Mouse (Mus musculus) MEL (cell line): ENCODE results near the gene Osbpl8. TPM values are rescaled to one million over a fixed set of nuclear protein-coding genes. Genes with fewer than 3 reads are reported as not detected.

Experiments used
- DNase-seq: peaks from one replicate; pipeline ENCODE4 v3.0.0; 2011; ENCODE audit warnings: low read depth, low spot score
- H3K27ac ChIP-seq: 2 replicates; pipeline ENCODE4 v1.5.1; 2012; ENCODE audit warnings: low read depth, mild to moderate bottlenecking, control low read depth, low read length, moderate library complexity; ENCODE audit not compliant: control insufficient read depth
- H3K27me3 ChIP-seq, 2 experiments: fragments of 150-350 bp in 1 of 2; sonication (generic) in 1 of 2; 2 replicates each; pipeline ENCODE4 v1.6.1; 2012; ENCODE audit warnings: low read length in 2 of 2, mild to moderate bottlenecking in 2 of 2, improper control_type of control experiment in 1 of 2, moderate library complexity in 1 of 2; ENCODE audit not compliant: insufficient read depth in 2 of 2, control insufficient read depth in 1 of 2
- H3K36me3 ChIP-seq, 2 experiments: 2 replicates each; pipeline ENCODE4 v1.6.1; 2012 to 2014; ENCODE audit warnings: low read length in 2 of 2, improper control_type of control experiment in 1 of 2, inconsistent platforms in 1 of 2, mild to moderate bottlenecking in 1 of 2; ENCODE audit not compliant: insufficient read depth in 2 of 2, control insufficient read depth in 1 of 2
- H3K4me1 ChIP-seq, 2 experiments: fragments of 150-350 bp in 1 of 2; sonication (generic) in 1 of 2; 2 replicates each; pipeline ENCODE4 v1.6.1; 2012; ENCODE audit warnings: low read length in 2 of 2, improper control_type of control experiment in 1 of 2, mild to moderate bottlenecking in 1 of 2; ENCODE audit not compliant: insufficient read depth in 2 of 2, control insufficient read depth in 1 of 2
- H3K4me3 ChIP-seq, 2 experiments: fragments of 150-350 bp in 1 of 2; sonication (generic) in 1 of 2; 2 replicates each; pipeline ENCODE4 v1.5.1; 2012; ENCODE audit warnings: low read depth in 2 of 2, low read length in 2 of 2, mild to moderate bottlenecking in 2 of 2, moderate library complexity in 2 of 2, control low read depth in 1 of 2, improper control_type of control experiment in 1 of 2; ENCODE audit not compliant: control insufficient read depth in 1 of 2, insufficient read depth in 1 of 2
- H3K79me2 ChIP-seq: 2 replicates; pipeline ENCODE4 v1.6.1; 2012; ENCODE audit warnings: mild to moderate bottlenecking, low read length, moderate library complexity; ENCODE audit not compliant: control insufficient read depth, poor library complexity, insufficient read depth
- H3K9ac ChIP-seq: 2 replicates; pipeline ENCODE4 v1.6.1; 2012; ENCODE audit warnings: low read depth, mild to moderate bottlenecking, control low read depth, low read length, moderate library complexity; ENCODE audit not compliant: control insufficient read depth, poor library complexity, severe bottlenecking
- H3K9me3 ChIP-seq: fragments of 150-350 bp; sonication (generic); replicated peaks from 2 replicates; pipeline ENCODE4 v1.6.1; 2012; ENCODE audit warnings: mild to moderate bottlenecking, low read length, improper control_type of control experiment, moderate library complexity; ENCODE audit not compliant: insufficient read depth
- CHD2 ChIP-seq: IDR thresholded peaks from 2 replicates; pipeline ENCODE4 v1.6.1; 2011; ENCODE audit warnings: low read length, improper control_type of control experiment
- EP300 ChIP-seq, 2 experiments: IDR thresholded peaks; 2 replicates each; pipeline ENCODE4 v1.6.1; 2011; ENCODE audit warnings: improper control_type of control experiment in 2 of 2, low read length in 2 of 2, low read depth in 1 of 2, mild to moderate bottlenecking in 1 of 2
- GATA1 ChIP-seq: IDR thresholded peaks from 2 replicates; pipeline ENCODE4 v1.6.1; 2011; ENCODE audit warnings: low read depth, low read length, improper control_type of control experiment
- KAT2A ChIP-seq: conservative IDR thresholded peaks from 2 replicates; pipeline ENCODE4 v1.6.1; 2012; ENCODE audit warnings: low read depth, low read length, improper control_type of control experiment, inconsistent platforms
- MAFK ChIP-seq: IDR thresholded peaks from 2 replicates; pipeline ENCODE4 v1.6.1; 2011; ENCODE audit warnings: low read depth, mild to moderate bottlenecking, low read length, improper control_type of control experiment, borderline replicate concordance
- MXI1 ChIP-seq: IDR thresholded peaks from 2 replicates; pipeline ENCODE4 v1.6.1; 2011; ENCODE audit warnings: mild to moderate bottlenecking, low read depth, low read length, improper control_type of control experiment
- MYB ChIP-seq: IDR thresholded peaks from 2 replicates; pipeline ENCODE4 v1.6.1; 2011; ENCODE audit warnings: mild to moderate bottlenecking, low read depth, low read length, improper control_type of control experiment
- POLR2A ChIP-seq, 2 experiments: IDR thresholded peaks; 2 replicates each; pipeline ENCODE4 v1.6.1; 2011 to 2012; ENCODE audit warnings: low read length in 2 of 2, mild to moderate bottlenecking in 2 of 2, control low read depth in 1 of 2, improper control_type of control experiment in 1 of 2, low read depth in 1 of 2, moderate library complexity in 1 of 2; ENCODE audit not compliant: control insufficient read depth in 1 of 2, insufficient read depth in 1 of 2, poor library complexity in 1 of 2
- TCF12 ChIP-seq: IDR thresholded peaks from 2 replicates; pipeline ENCODE4 v1.6.1; 2014; ENCODE audit warnings: low read depth, mild to moderate bottlenecking, inconsistent platforms, low read length, improper control_type of control experiment, moderate library complexity
- ZC3H11A ChIP-seq: IDR thresholded peaks from 2 replicates; pipeline ENCODE4 v1.6.1; 2012; ENCODE audit warnings: low read depth, mild to moderate bottlenecking, inconsistent platforms, low read length, improper control_type of control experiment
- ZKSCAN1 ChIP-seq: IDR thresholded peaks from 2 replicates; pipeline ENCODE4 v1.6.1; 2012; ENCODE audit warnings: low read depth, mild to moderate bottlenecking, inconsistent platforms, low read length, improper control_type of control experiment, moderate library complexity
- polyA plus RNA-seq, 2 experiments: library from polyadenylated mRNA; stranded (reverse) in 1 of 2; unstranded in 1 of 2; fragments of >175 nt in 1 of 2; fragments of >200 nt in 1 of 2; gene quantifications; 2 replicates each; pipeline versions ENCODE4 v1.2.1 to v1.2.4; 2012; ENCODE audit warnings: low replicate concordance in 2 of 2, low read depth in 1 of 2; ENCODE audit not compliant: insufficient read length in 2 of 2, insufficient read depth in 1 of 2, missing spikeins in 1 of 2
- total RNA-seq: library from RNA; depleted of rRNA; stranded (reverse); fragments of 300-350 nt; gene quantifications from 2 replicates; pipeline ENCODE4 v1.2.3, GENCODE M21; 2012

Gene Osbpl8
- total and polyA plus RNA-seq, 3 experiments, result 26.2 to 44.8 (median 33.4) TPM

DNA sequence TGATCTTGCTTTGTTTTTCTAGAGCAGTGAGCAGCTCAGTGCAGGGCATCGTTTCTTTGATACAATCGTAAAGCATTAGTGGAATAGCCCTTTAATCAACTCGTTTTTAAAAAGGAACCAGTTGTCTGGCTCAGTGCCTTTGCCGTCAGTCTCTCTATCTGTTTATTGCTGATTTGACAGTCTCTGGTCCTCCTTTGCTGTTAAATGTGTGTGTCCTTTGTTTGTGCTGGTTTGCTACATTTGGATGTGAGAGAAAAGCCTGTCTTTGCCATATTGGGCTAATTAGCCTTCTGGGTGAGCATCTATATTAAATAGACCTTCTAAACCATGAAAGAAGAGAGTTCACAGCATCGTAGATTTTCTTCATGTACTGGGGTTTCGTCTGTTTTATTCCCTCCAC lies 83.6 kb downstream of the Osbpl8 start:
- no peak overlapping the region for H3K4me3 ChIP-seq

GRCm38 (mm10) chr10:111250192-111250591 lies 85.6 kb downstream of the Osbpl8 start:
- DNase-seq, result no peak
- Histone ChIP-seq H3K4me3 (no peak overlapping the region), H3K9me3 (no peaks in the 10 kb centered on the region), H3K9ac (no peak overlapping the region), H3K27me3 (no peaks in the 10 kb centered on the region), H3K4me1 (peaks cover 9 to 27% of the 10 kb centered on the region in 2 experiments), H3K36me3 (peaks cover 2 to 28% of the 10 kb centered on the region in 2 experiments), H3K27ac (no peak overlapping the region), H3K79me2 (peaks cover 8% of the 10 kb centered on the region; the same call in 1 of the 2 replicates)
- TF ChIP-seq EP300 (IDR thresholded peaks at IDR 0.05; ENCODE audit: low read depth in 1 of 2, low read length in 2 of 2), result peak; percentile 60 to 69
- peak; percentile 56 for TF ChIP-seq GATA1
- TF ChIP-seq MYB, result no peak
- peak; percentile 62 for TF ChIP-seq TCF12

More for the DNA sequence above, 83.6 kb downstream of the Osbpl8 start:
- no peaks in the 10 kb centered on the region for H3K9me3 ChIP-seq
- no peak overlapping the region for H3K9ac ChIP-seq
- H3K79me2 ChIP-seq, result peaks cover 11% of the 10 kb centered on the region; the same call in 1 of the 2 replicates
- TF ChIP-seq MXI1 (no peak), MAFK (peak; percentile 68; the same call in 1 of the 2 replicates), POLR2A (IDR thresholded peaks at IDR 0.05; ENCODE audit: control insufficient read depth in 1 of 2, insufficient read depth in 1 of 2, low read depth in 1 of 2, low read length in 2 of 2, poor library complexity in 1 of 2) (0 out of 4 replicates have a peak, but pooled peaks of 1 of the 2 experiments have one; percentile 23)
- peak; percentile 37 for DNase-seq
- H3K27me3 ChIP-seq, result no peaks in the 10 kb centered on the region
- no peak overlapping the region; the same call in 1 of the 2 replicates for H3K27ac ChIP-seq
- H3K36me3 ChIP-seq, result peaks cover 5 to 28% of the 10 kb centered on the region in 2 experiments
- peaks cover 9 to 27% of the 10 kb centered on the region in 2 experiments for H3K4me1 ChIP-seq

GRCm38 (mm10) chr10:111251666-111252065 lies 87.1 kb downstream of the Osbpl8 start:
- Histone ChIP-seq H3K27me3 (no peaks in the 10 kb centered on the region), H3K36me3 (peaks cover 2 to 29% of the 10 kb centered on the region in 2 experiments), H3K9me3 (no peaks in the 10 kb centered on the region), H3K4me1 (peaks cover 12 to 27% of the 10 kb centered on the region in 2 experiments)
- no peak for DNase-seq
- TF ChIP-seq ZKSCAN1 (no peak), GATA1 (no peak), MXI1 (no peak), ZC3H11A (no peak), MAFK (no peak), CHD2 (no peak), KAT2A (no peak)
- TF ChIP-seq, all 39 proteins: peak for 0
- Histone ChIP-seq H3K9ac (no peak overlapping the region), H3K27ac (no peak overlapping the region), H3K79me2 (peaks cover 6% of the 10 kb centered on the region; the same call in 1 of the 2 replicates), H3K4me3 (no peak overlapping the region)
